Mouse (Mus musculus): ENCODE measurements around the gene Tapbp. TPM values are rescaled to one million over a fixed set of nuclear protein-coding genes. Genes with fewer than 3 reads are reported as not detected.
"Not testable (repeated sequence)": the region's sequence is repeated elsewhere in the genome, so short reads cannot be mapped to it uniquely, and the experiment has no call there.

Gene Tapbp
- polyA plus RNA-seq, 1 experiment from 2014 or later, result 47.9 TPM

- Histone ChIP-seq H3K9ac (replicated peaks; ENCODE audit: low read depth, low read length) (peak within 1 kb of the TSS; percentile 55), H3K4me1 (ENCODE audit: control insufficient read depth, insufficient read depth, low read length) (peaks cover 8% of the 10 kb centered on the region; the same call in 1 of the 2 replicates), H3K4me3 (ENCODE audit: low read depth, low read length) (peak within 1 kb of the TSS; percentile 60), H3K27ac (ENCODE audit: low read length) (peak within 1 kb of the TSS; percentile 58; the same call in 1 of the 2 replicates), H3K27me3 (ENCODE audit: control insufficient read depth, insufficient read depth, low read length) (no peaks in the 10 kb centered on the region), H3K4me2 (replicated peaks; ENCODE audit: low read depth, low read length) (peak within 1 kb of the TSS; percentile 50), H3K36me3 (ENCODE audit: control insufficient read depth, insufficient read depth, low read length) (peaks cover 7% of the 10 kb centered on the region; the same call in 1 of the 2 replicates), H3K9me3 (ENCODE audit: control insufficient read depth, low read depth, low read length) (no peaks in the 10 kb centered on the region)
- ATAC-seq (ENCODE audit: insufficient number of reproducible peaks, insufficient read depth, low FRiP score, low read depth), result peak; percentile 100
- WGBS, result under 1% methylated on average over 47 of the region's 49 CpGs
Measured at GRCm38 (mm10) chr17:33890533-33891059, 25.1 kb upstream of the Tapbp start, which contains the start of gene Kifc1. Kifc1 (minus strand) TSS chr17:33890661.

DNA sequence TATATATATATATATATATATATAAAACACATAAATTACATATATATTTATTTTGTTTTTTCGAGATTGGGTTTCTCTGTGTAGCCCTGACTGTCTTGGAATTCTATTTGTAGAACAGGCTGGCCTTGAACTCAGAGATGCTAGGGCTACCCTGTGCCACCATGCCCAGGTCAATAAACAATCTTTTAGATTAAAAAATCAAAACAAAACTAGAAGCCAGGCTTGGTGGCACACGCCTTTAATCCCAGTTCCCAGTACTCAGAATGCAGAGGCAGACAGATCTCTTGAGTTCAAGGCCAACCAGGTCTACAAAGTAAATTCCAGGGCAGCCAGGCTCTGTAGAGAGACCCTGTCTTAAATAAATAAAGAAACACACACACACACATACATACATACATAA, 24.3 kb upstream of the Tapbp start:
- 56% methylated on average over 2 of the region's 2 CpGs for WGBS
- H3K36me3 ChIP-seq (ENCODE audit: control insufficient read depth, insufficient read depth, low read length), result peaks cover under 1% of the 10 kb centered on the region; the same call in 1 of the 2 replicates
- peaks cover 8% of the 10 kb centered on the region; the same call in 1 of the 2 replicates for H3K4me1 ChIP-seq (ENCODE audit: control insufficient read depth, insufficient read depth, low read length)
- no peaks in the 10 kb centered on the region for H3K9me3 ChIP-seq (ENCODE audit: control insufficient read depth, low read depth, low read length)
- no peak for ATAC-seq (ENCODE audit: insufficient number of reproducible peaks, insufficient read depth, low FRiP score, low read depth)
- H3K9ac ChIP-seq (replicated peaks; ENCODE audit: low read depth, low read length), result no peak overlapping the region
- no peaks in the 10 kb centered on the region for H3K27me3 ChIP-seq (ENCODE audit: control insufficient read depth, insufficient read depth, low read length)
- no peak overlapping the region for H3K4me2 ChIP-seq (replicated peaks; ENCODE audit: low read depth, low read length)
- no peak overlapping the region for H3K4me3 ChIP-seq (ENCODE audit: low read depth, low read length)
- H3K27ac ChIP-seq (ENCODE audit: low read length), result no peak overlapping the region

GRCm38 (mm10) chr17:33891892-33892291, 23.8 kb upstream of the Tapbp start:
- H3K36me3 ChIP-seq (ENCODE audit: control insufficient read depth, insufficient read depth, low read length); H3K4me3 ChIP-seq (ENCODE audit: low read depth, low read length); H3K9me3 ChIP-seq (ENCODE audit: control insufficient read depth, low read depth, low read length); ATAC-seq (ENCODE audit: insufficient number of reproducible peaks, insufficient read depth, low FRiP score, low read depth); H3K9ac ChIP-seq (replicated peaks; ENCODE audit: low read depth, low read length); H3K27ac ChIP-seq (ENCODE audit: low read length); H3K27me3 ChIP-seq (ENCODE audit: control insufficient read depth, insufficient read depth, low read length); H3K4me1 ChIP-seq (ENCODE audit: control insufficient read depth, insufficient read depth, low read length); H3K4me2 ChIP-seq (replicated peaks; ENCODE audit: low read depth, low read length): not testable (repeated sequence)
- WGBS, result 65% methylated on average over 6 of the region's 6 CpGs

DNA sequence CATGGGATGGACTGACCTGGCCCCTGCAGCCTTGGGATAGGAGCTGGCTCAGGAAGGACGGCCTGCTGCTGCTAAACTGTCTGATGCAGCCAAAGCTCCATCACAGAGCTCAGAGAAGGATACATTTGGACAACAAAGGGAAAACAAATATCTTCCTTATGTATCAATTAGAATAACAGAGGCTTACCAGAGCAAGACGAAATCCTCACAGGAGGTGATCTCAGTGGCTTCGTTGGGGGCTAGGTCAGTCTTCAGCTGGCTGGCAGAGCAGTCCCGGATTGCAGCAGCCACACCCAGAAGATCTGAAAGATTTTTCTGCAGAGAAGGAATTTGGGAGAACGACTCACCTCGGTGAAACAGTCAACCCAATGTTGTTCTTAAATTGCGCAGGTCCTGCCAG, 23.3 kb upstream of the Tapbp start:
- no peak overlapping the region for H3K4me3 ChIP-seq (ENCODE audit: low read depth, low read length)
- H3K36me3 ChIP-seq (ENCODE audit: control insufficient read depth, insufficient read depth, low read length), result no peaks in the 10 kb centered on the region
- H3K9me3 ChIP-seq (ENCODE audit: control insufficient read depth, low read depth, low read length), result no peaks in the 10 kb centered on the region
- no peak overlapping the region for H3K27ac ChIP-seq (ENCODE audit: low read length)
- no peak overlapping the region for H3K4me2 ChIP-seq (replicated peaks; ENCODE audit: low read depth, low read length)
- peaks cover 8% of the 10 kb centered on the region; the same call in 1 of the 2 replicates for H3K4me1 ChIP-seq (ENCODE audit: control insufficient read depth, insufficient read depth, low read length)
- H3K27me3 ChIP-seq (ENCODE audit: control insufficient read depth, insufficient read depth, low read length), result no peaks in the 10 kb centered on the region
- no peak overlapping the region for H3K9ac ChIP-seq (replicated peaks; ENCODE audit: low read depth, low read length)
- no peak for ATAC-seq (ENCODE audit: insufficient number of reproducible peaks, insufficient read depth, low FRiP score, low read depth)
- WGBS, result 24% methylated on average over 7 of the region's 7 CpGs

DNA sequence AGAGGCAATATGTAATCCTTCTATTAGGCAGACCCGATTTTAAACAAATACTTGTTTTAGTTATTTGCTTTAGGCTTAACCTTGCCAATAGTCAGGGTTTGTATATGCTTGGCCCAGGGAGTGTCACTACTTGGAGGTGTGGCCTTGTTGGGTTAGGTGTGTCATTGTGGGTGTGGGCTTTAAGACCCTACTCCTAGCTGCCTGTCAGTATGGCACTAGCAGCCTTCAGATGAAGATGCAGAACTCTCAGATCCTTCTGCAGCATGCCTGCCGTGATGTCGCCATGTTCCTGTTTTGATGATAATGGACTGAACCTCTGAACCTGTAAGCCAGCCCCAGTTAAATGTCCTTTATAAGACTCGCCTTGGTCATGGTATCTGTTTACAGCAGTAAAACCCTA, 22.7 kb upstream of the Tapbp start:
- WGBS, result 55% methylated on average over 4 of the region's 4 CpGs
- H3K9ac ChIP-seq (replicated peaks; ENCODE audit: low read depth, low read length); H3K27ac ChIP-seq (ENCODE audit: low read length); H3K9me3 ChIP-seq (ENCODE audit: control insufficient read depth, low read depth, low read length); H3K4me3 ChIP-seq (ENCODE audit: low read depth, low read length); H3K4me2 ChIP-seq (replicated peaks; ENCODE audit: low read depth, low read length); H3K27me3 ChIP-seq (ENCODE audit: control insufficient read depth, insufficient read depth, low read length); ATAC-seq (ENCODE audit: insufficient number of reproducible peaks, insufficient read depth, low FRiP score, low read depth); H3K36me3 ChIP-seq (ENCODE audit: control insufficient read depth, insufficient read depth, low read length); H3K4me1 ChIP-seq (ENCODE audit: control insufficient read depth, insufficient read depth, low read length): not testable (repeated sequence)

GRCm38 (mm10) chr17:33897114-33897794, 18.4 kb upstream of the Tapbp start:
- no peak for ATAC-seq (ENCODE audit: insufficient number of reproducible peaks, insufficient read depth, low FRiP score, low read depth)
- Histone ChIP-seq H3K27ac (ENCODE audit: low read length) (no peak overlapping the region), H3K4me1 (ENCODE audit: control insufficient read depth, insufficient read depth, low read length) (no peaks in the 10 kb centered on the region), H3K4me2 (replicated peaks; ENCODE audit: low read depth, low read length) (no peak overlapping the region), H3K4me3 (ENCODE audit: low read depth, low read length) (no peak overlapping the region), H3K27me3 (ENCODE audit: control insufficient read depth, insufficient read depth, low read length) (no peaks in the 10 kb centered on the region), H3K9me3 (ENCODE audit: control insufficient read depth, low read depth, low read length) (no peaks in the 10 kb centered on the region), H3K36me3 (ENCODE audit: control insufficient read depth, insufficient read depth, low read length) (no peaks in the 10 kb centered on the region), H3K9ac (replicated peaks; ENCODE audit: low read depth, low read length) (no peak overlapping the region)
- WGBS, result 36% methylated on average over 6 of the region's 6 CpGs

GRCm38 (mm10) chr17:33898193-33898592, 17.5 kb upstream of the Tapbp start:
- H3K27ac ChIP-seq (ENCODE audit: low read length); H3K4me1 ChIP-seq (ENCODE audit: control insufficient read depth, insufficient read depth, low read length); H3K27me3 ChIP-seq (ENCODE audit: control insufficient read depth, insufficient read depth, low read length); ATAC-seq (ENCODE audit: insufficient number of reproducible peaks, insufficient read depth, low FRiP score, low read depth); H3K9me3 ChIP-seq (ENCODE audit: control insufficient read depth, low read depth, low read length); H3K9ac ChIP-seq (replicated peaks; ENCODE audit: low read depth, low read length); H3K4me2 ChIP-seq (replicated peaks; ENCODE audit: low read depth, low read length); H3K36me3 ChIP-seq (ENCODE audit: control insufficient read depth, insufficient read depth, low read length); H3K4me3 ChIP-seq (ENCODE audit: low read depth, low read length): not testable (repeated sequence)
- WGBS, result 76% methylated on average over 4 of the region's 4 CpGs

GRCm38 (mm10) chr17:33899642-33900041, 16.1 kb upstream of the Tapbp start:
- Histone ChIP-seq H3K9me3 (ENCODE audit: control insufficient read depth, low read depth, low read length) (no peaks in the 10 kb centered on the region), H3K4me3 (ENCODE audit: low read depth, low read length) (no peak overlapping the region), H3K36me3 (ENCODE audit: control insufficient read depth, insufficient read depth, low read length) (no peaks in the 10 kb centered on the region), H3K9ac (replicated peaks; ENCODE audit: low read depth, low read length) (no peak overlapping the region), H3K4me2 (replicated peaks; ENCODE audit: low read depth, low read length) (no peak overlapping the region), H3K27ac (ENCODE audit: low read length) (no peak overlapping the region), H3K27me3 (ENCODE audit: control insufficient read depth, insufficient read depth, low read length) (no peaks in the 10 kb centered on the region), H3K4me1 (ENCODE audit: control insufficient read depth, insufficient read depth, low read length) (no peaks in the 10 kb centered on the region)
- ATAC-seq (ENCODE audit: insufficient number of reproducible peaks, insufficient read depth, low FRiP score, low read depth), result no peak
- 70% methylated on average over 4 of the region's 4 CpGs for WGBS
